Mouse (Mus musculus) ES-CJ7 (cell line): Measurements from ENCODE around the gene Tap2.

Experiments
- DNase-seq: peaks from one replicate; pipeline ENCODE4 v3.0.0; 2011; ENCODE audit warnings: low read depth, low spot score

The Tap2 gene

DNA sequence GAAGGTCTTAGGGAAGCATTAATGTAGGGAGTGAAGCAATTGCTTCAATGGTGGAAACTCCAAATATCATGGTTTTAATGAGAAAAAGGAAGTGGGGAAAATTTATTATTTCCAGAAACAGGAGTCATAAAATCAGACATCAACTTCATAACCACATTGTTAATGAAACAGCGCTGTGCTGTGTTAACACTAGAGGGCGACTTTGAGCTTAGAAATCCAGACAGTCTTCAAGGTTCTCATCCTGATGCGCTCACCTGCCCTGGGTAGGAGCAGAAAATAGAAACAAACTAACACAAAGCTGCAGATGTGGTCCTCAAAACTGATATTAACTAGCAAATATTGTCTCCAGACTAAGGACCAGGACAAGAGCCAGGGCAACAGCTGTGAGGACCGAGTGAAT lies 46.6 kb downstream of the Tap2 start:
- peak; percentile 52 for DNase-seq

GRCm38 (mm10) chr17:34251666-34252065 lies 48.3 kb downstream of the Tap2 start:
- no peak for DNase-seq

- DNase-seq, result no peak
Measured at GRCm38 (mm10) chr17:34256501-34256900, 53.2 kb downstream of the Tap2 start.

GRCm38 (mm10) chr17:34257594-34258375 lies 54.5 kb downstream of the Tap2 start, which contains the start of gene H2-Ab1:
Gene H2-Ab1, plus strand, starts transcription at chr17:34257689.
- DNase-seq, result peak; percentile 28

- no peak for DNase-seq
Measured at GRCm38 (mm10) chr17:34260551-34260950, 57.2 kb downstream of the Tap2 start.

- peak; percentile 60 for DNase-seq
Measured at GRCm38 (mm10) chr17:34261502-34261901, 58.2 kb downstream of the Tap2 start.

DNA sequence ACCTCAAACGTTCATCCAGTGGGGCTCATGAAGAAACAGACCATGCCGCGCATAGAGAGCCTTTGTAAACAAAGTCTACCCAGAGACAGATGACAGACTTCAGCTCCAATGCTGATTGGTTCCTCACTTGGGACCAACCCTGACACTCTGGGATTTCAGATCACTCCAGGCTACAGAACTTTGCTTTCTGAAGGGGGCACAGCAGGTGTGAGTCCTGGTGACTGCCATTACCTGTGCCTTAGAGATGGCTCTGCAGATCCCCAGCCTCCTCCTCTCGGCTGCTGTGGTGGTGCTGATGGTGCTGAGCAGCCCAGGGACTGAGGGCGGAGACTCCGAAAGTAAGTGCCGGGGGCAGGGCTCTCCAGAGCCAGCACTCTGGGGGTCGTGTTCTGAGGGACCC lies 59.7 kb downstream of the Tap2 start:
- DNase-seq, result peak; percentile 83

- DNase-seq, result peak; percentile 70
Measured at GRCm38 (mm10) chr17:34263811-34264371, 60.6 kb downstream of the Tap2 start.

DNA sequence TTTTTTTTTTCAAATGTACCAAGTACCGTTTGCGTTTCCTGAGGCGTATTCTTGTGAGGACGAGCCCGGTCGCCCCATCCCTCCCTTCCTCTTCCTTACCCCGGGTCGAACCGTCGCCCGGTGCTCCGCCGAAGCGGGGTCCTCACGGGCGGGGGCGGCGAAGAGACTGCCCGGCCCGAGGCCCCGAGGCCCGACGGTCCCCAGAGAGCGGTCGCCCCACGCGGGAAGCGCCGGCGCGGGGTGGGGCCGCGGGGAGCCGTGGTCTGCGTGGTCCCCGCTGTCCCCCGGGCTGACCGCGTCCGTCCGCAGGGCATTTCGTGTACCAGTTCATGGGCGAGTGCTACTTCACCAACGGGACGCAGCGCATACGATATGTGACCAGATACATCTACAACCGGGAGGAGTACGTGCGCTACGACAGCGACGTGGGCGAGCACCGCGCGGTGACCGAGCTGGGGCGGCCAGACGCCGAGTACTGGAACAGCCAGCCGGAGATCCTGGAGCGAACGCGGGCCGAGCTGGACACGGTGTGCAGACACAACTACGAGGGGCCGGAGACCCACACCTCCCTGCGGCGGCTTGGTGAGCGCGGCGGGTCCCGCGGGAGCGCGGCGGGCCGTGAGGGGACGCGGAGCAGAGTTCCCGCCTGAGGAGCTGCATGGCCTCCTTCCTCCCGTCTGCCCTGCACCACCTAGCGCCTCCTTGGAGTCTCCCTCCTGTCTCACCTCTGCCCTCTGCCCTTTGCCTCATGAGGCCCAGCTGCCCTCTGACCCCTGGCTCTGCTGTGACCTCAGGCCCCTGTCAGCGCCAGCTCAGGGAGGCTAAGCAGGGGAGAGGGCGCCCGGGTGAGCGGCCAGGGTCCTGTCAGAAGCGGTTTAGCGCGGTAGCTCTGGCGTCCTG lies 61.4 kb downstream of the Tap2 start:
- DNase-seq, result peak; percentile 27
